Mouse (Mus musculus): ENCODE data around the gene Cep131.

Cep131 gene

DNA sequence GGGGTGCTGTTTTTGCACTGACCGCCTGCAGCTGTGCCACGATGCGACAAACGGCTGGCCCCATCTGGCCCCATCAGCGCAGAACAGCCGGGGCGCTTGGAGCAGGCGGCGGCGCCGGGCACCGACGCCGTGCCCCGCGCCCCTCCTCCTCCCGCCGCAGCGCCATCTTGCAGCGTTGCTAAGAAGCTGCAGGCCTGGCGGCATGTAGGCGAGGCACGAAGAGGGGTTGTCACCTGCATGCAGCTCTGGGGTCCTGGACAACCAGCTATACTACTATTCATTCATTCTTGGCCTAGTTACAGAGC, 38.4 kb downstream of the Cep131 start:
- DNase-seq, result no peak

DNA sequence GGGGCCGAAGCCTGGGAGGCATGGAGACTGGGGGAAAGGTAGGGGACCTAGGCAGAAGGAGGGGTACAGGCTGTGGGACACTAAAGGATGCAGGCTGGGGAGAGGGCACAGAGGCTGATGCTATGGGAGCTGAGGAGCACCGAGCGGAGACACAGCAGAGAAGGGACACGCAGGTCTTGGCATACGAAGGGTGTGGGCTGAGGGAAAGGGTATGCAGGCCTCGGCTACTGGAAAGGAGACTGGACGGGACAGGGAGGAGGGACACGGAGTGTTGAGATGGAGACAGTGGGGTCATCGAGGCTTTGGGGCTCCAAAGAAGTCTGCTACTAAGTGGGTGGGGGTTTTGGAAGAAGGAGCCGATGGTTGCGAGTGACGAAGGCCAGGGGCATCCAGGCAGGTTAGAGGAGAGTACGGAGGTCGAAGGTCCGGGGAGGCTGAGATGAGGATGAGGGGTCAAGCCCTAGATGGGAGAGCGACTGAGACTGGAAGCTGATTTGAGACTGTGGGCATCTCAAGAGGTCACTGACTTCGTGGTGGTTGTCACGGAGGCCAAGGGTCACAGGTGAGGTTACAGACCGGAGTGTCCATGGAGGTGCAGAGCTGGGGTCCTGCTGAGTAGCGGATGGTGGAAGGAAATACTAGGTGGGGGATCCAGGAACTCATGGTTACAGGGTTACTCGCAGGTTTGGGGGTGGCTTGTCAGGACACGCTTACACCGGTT, 38.9 kb downstream of the Cep131 start:
- DNase-seq, result no peak

DNA sequence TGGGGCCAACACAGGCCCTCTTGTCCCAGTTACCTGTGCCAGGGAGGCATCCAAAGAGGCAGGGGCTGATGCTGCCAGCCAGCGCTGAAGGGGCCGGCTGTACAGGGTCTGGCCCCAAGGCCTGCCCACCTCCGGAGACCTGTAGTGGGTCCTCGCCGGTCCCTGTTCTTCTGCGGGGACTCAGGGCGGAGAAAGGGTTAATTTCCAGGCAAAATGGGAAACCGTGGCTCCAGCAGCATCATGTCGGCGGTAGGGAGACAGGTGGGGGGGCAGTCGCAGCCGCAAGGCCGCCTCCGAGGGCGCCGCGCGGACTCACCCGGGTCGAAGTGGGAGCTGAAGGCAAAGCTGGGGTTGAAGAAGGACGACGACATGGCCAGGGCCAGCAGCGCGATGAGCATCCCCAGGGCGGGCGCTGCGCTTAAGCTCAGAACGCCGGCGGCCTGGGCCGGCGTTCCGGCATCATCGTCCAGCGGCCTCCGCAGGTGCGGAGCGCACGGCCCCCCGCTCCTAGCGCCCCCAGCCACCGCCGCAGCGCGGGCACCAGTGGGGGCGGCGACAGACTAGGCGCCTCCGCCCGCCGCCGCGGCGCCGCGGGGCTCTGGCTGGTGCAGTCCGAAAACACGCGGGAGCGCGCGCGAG, 40.0 kb downstream of the Cep131 start, which contains the start of gene Aatk:
TSS of gene Aatk (minus strand) at position 615 of the 639 bp plus-strand sequence.
- DNase-seq, result no peak

DNA sequence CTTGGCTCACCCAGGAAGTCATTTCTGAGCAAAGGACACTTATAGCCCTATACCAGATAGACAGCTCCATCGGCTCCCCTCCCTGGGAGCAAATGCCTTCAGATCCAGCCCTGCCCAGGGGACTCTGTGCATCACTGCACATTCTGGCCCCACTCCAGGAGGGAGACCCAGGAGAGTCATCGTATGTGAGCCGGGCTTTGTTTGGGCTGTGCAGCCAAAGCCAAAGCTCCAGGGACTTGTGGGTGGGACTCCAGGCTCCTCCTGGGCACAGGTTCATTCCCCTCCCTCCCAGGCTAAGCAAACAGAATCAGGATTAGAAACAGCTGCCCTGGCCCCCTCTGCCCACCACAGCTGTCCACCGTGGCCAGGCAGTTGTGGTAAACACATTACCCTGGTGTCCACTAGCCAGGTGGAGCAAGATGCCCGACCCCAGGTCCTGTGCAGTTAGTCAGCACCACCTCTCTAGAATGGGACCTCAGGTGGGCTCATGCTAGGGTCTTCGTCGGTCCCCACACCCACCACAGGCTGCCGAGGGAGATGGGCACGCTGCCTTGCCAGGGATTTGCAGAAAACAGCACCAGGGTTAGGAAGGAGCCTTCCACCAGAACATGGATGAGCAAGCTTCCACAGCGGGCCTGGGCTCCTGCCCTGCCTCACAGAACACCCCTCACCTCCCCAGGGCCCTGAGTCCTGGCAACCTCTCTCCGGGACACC, 40.6 kb downstream of the Cep131 start:
- no peak for DNase-seq

DNA sequence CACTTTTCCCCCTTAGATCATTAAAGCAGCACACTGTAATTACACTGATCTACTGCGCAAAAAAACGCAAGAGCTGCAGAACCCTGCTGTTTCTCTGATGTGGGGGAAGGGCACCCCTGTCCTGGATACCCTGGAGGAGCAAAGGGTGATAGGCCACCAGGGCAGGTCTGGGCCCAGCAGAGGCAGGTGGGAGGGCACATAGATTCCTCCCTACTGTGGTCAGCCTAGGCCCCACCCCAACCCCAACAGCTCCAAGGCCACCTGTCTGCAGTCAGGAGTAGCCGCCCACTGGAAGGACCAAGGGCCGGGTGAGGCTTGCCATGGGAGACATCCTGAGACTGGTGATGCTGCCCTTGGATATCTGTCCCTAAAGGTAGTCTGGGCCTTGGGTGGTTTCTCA, 41.3 kb downstream of the Cep131 start:
- no peak for DNase-seq

DNA sequence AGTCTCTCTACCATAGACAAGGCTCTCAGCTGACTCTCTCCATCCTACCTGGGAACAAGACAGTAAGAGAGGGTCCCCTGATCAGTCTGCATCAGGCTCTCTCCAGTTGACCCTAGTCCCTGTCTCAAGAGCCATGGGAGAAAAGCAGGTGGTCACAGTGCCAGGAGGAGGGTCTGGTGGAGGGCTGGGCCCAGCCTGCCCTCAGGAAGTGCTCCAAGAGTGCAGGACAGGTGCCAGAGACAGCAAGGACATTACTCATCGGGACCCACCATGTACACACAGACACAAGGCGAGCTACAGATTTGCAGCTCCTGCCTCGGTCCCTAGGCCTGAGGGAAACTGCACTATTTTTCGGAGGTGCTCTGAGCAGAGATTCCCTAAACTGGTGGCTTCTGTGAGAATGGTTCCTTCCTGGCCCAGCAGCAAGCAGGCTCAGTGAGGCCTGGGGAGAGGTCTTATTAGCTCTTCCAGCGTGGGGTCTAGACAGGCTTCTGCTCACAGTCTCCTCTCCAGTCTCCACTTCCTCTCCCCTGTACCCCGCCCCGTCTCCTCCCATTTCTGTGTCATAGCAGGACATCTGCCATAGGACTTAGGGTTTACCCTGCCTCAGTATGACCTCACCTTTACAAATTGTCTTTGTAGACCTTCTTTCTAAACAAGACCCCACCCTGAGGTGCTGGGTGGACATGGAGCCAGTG, 44.3 kb downstream of the Cep131 start:
- DNase-seq, result no peak

DNA sequence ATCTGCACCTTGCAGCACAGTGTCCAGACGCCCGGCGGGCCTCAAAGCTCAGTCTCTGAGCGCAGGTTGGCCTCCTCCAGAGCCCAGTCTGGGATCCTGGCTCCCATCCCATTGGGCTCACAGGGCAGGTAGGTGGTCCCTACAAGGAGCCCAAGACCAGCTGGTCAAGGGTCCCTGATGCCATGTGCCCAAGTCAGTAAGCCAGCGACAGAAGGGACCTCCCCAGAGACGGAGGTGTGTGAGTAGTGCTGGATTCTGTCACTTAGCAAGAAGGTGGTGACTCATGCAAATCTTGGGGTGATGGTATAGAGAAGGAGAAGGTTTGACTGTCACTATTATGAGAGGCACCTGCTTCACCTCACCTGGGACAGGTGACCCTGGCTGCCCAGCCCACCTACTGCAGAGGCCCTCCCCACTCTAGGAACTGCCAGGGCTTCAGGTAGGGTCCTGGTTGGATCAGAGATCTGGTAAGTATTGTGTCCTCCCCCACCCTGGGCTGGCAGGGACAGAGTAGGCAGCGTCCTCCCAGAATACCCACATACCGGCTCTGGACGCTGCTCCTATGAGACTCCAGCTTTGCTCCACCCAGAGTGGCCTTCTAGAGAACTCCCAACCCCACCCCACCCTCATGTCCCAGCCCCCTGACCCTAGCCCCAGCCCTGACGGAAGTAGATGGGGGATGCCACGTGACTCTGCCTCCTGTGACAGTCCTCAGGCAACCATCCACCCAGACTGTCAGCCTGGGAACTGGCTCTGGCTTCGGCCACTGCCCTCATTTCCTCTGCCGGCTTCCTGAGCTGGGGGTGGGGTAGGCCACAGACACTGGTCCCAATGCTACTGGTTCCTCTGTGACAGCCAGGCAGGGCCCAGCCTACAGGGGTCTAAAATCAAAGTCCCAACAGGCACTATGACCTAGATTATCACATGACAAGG, 45.2 kb downstream of the Cep131 start:
- DNase-seq, result no peak

DNA sequence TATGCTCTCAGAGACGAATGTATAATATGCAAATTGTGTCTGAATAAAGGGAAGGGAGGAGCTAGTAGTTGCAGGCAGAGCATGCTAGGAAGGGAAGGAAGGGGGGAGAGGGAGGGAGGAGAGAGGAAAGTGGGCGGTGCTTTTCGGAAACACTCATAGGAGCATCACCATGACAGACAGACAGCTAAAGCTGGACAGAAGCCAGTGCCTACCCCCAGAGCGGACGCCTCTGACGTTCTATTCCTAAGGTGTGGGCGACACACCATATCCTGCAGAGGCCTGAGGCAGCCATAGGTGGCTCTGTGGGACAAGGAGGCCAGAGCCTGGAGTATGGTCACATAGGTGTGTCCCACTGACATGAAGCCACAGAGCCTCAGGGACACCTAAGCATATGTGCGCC, 46.2 kb downstream of the Cep131 start:
- no peak for DNase-seq

DNA sequence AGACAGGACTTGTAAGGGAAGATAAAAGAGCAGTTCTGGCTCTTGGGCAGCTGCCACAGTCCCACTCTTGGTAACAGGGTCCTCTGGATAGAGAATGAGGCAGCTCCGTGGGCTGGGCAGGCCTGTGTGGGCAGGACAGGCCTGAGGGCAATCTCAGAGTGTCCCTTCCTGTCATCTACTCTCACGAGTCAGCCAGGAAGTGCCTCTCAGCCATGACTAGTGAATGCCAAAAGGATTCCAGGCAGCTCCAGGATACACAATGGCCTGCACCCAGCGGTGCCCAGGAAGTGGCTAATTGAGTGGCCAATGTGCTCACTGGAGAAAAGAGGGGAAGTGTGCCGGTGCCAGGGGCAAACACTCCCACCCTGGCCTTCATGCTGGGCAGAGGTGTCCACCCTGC, 47.0 kb downstream of the Cep131 start:
- no peak for DNase-seq

DNA sequence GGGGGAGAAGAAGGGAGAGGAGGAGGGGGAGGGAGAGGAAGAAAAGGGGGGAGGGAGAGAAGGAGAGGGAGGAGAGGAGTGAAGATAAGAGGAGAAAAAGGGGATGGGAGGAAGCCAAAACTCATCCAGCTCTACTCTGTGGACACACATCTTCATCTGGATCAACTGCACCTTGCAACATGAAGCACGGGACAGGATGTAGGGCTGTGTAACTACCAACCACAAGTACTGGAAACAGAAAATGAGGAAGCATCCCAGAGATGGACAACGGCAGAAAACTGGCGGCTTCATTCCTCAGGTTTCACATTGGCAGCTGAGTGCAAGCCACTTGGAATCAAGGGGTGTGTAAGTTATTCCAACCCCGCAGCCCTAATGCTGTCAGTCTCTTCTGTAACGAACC, 51.9 kb downstream of the Cep131 start:
- DNase-seq, result no peak

DNA sequence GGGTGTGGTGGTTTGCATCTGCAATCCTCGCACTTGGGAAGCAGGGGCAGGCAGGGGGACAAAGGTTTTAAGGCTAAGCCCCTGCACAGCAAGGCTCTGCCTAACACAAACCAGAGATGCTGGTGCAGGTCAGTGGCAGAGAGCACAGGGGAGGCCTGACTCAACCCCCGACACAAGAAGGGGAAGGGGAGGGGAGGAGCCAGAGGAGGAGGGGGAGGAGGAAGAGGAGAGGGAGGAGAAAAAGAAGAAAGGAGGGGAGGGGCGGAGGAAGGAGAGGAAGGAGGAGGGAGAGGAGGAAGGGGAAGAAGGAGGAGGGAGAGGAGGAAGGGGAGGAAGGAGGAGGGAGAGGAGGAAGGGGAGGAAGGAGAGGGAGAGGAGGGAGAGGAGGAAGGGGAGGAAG, 52.3 kb downstream of the Cep131 start:
- no peak for DNase-seq

DNA sequence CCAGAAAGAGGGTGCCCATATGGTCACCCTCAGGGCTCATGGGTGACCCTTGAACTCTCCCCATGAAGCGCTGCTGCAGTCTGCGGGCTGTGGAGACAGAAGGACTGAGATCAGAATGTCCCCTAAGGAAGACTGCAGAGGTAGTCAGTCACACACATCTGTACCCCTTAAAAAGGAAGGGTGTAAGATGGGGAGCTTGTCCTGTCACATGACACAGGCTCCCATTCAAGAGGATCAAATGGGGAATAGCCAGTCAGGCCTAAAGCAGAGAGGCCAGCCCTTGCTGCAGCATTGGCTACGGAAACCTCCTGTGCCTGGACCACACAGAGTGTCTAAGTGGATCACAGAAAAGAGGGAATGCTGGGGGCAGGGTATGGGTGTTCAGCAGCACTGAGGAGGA, 53.2 kb downstream of the Cep131 start:
- DNase-seq, result no peak

DNA sequence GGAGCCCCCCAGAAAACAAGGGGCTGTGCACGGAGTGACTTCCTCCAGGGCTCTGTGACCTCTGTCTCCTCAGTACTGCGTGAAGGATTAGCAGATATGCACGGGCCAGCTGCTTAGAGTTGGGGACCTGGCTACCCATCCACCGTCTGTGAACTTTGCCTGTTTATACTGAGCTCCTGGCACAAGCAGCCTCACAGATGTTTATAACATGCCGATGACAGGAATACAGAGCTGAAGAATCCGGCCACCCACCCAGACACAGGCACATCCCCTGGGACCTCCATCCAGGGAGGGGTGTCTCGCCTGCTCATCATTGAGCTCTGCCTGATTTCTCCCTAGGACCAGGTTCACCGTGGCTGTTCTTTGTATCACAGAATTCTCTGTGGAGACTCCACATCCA, 54.6 kb downstream of the Cep131 start:
- no peak for DNase-seq

DNA sequence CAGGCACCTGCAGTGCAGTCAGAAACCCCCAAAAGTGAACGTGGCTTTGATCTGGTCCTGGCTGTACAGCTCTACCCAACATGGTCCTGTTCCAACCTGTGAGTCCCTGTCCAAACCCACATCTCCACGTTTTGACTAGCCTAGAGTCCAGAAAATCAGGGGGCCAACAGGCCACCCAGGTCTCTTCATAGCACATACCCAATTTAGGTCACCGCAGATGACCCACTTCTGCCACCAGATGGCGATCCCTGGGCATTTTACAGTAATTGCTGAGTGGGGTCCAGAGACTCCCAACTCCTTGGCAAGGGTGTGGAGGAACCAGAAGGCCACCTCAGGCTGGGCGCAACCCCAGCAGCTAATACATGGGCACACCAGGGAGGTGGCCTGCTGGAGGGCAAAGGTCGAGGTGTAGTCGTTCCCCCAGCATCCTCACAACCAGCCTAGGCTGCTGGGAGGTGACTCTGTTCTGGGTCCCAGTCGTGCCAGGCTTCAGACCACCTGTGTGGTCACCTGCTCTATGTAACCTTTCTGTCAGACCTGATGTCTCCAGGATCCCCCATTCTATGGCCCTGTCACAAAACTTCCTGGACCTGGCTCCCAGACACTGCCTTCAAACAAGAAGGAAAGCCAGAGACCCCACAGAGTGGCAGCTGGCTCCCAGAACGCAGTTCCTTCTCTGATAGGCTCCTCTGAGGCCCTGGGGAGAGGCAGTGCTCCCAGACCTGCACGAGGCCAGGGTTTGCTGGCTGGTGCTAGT, 56.3 kb downstream of the Cep131 start:
- DNase-seq, result no peak

DNA sequence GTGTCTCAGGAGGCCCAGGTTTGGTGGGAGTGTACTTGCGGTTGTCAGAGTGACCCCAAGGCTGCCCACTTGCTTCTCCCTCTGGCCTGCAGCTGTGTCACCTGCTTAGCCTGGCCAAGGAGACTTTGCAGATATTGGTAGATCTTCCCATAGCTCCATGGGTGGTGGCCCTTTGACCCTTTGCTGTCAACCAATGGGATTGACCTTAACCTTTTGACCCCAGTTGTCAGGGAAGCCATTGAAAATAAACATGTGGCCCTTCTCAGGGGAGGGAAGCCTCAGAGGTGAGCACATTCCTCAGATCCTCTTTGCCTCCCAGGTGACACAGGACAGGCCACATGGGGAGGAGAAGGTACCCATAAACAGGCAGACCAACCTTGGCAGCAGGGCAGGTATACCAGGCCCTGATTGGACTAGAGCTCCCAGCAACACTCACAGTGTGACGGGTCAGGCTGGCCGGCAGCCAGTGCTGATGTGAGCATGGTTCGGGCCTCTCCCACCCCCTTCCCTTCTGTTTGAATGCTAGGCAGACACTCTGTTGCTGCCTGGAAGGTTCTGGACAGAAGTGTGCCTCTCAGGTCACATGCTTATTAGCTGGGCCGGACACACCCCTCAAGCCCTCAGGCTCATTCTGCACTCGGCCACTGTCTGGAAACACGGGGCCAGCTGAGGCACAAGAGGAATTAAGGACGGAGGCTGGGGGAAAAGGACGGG, 57.0 kb downstream of the Cep131 start:
- DNase-seq, result no peak

DNA sequence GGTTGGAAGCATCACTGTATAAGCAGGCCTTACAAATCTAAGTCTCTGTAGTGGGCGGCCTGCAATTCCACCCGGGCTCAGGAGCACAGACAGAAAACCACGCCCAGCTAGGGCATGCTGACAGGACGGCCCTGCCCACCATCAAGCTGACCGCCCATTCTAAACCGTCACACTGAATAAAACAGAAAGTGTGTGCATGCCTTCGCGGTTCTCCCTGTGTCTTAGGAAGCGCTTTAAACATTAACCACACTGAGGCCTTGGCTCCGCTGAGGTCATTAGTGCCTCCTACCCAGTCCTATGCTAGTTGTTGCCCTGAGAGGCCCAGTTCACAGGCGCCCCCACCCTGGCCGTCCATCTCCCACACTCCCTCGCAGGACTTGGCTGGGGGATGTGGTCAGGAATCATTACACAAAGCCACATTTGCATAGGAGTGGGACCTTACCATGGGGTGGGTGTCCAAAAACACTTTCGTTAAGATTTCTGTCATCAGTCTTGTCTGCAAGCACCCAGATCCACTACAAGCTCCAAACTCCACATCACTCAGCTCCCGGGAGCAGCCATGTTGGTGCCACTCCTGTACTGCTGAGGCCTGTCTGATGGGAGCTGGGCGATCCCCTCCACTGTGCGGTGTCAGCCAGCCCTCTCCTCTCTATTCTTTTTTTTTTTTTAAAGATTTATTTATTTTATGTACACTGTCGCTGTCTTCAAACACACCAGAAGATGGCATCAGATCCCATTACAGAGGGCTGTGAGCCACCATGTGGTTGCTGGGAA, 58.1 kb downstream of the Cep131 start:
- no peak for DNase-seq

DNA sequence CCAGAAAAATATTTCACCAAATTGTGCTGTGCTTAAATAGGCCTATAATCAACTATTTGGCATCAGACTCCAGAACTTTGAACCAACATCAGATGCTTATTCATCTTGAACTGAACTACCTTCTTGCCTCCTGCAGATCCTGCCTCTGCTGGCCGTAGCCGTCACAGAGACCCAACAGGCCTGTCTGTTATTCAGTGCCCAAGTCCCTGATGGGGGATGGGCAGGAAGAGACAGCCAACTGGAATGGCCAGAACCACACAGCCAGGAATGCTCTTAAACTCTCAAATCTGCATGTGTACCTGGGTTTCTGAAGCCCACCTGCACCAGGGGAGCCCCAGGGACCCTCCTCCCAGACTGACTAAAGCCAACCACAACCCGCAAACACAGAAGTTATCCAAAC, 59.7 kb downstream of the Cep131 start:
- DNase-seq, result no peak

DNA sequence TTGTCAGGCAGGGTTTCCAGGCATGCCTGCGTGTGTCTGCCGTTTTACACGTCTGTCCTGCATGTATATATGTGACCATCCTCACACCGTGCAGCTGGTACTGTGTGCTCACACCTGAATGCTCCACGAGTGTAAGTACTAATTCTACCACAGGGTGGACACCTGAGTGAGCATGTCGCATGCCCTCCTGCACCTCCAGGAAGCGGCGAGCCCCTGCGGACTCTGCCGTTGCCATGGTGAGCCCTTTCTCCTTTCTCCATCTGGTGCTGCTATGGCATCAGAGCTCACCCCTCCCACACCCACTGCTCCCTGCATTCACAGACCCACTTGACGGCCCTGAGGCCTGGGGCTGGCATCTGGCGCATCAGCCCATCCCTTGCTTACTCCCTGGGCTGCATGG, 63.8 kb downstream of the Cep131 start:
- no peak for DNase-seq

DNA sequence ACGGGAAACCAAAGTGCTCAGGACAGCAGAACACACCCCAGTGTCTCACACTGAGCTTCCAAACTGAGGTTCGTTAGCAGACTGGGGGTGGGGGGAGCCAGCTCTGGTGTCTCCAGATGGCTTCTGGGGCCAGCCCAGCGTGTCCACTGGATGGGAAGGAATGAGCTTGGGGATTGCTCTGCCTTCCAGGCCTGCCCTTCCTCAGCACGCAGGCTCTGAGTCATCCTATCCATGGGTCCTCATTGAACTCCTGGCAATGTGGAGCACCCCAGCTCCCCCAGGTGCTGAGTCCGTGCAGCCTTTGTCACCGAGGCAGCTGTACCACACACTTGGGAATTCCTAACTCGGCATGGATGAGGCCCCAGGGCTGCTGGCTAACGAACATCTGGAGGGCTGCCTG, 64.4 kb downstream of the Cep131 start:
- no peak for DNase-seq

DNA sequence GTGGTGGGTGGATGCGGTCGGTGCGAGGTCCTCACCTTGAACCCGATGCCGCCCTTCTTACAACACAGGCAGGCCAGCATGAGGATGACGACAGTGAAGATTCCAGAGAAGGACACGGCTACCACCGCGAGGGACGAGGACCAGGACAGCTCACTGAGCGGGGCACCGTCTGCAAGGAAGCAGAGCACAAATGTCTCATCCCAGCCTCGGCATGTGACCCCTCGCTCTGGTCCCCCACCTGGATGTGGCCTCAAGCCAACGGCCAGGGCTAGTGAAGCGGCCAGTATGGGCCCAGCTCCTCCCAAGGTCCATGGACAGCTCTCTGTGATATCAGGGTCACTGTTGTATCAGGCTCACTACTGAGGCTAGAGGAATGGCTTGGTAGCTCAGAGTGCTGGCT, 65.3 kb downstream of the Cep131 start:
- DNase-seq, result no peak

All from thymus, adult 18-20 months (tissue).